Mouse (Mus musculus): Measurements from ENCODE around the gene Sart3.

- TF ChIP-seq CTCF (IDR thresholded peaks at IDR 0.05; ENCODE audit: borderline replicate concordance, control insufficient read depth, extremely low read depth, insufficient read depth, low read length, poor library complexity) (no peak), POLR2A (IDR thresholded peaks at IDR 0.05; ENCODE audit: control insufficient read depth, extremely low read depth, insufficient read depth, low read length, poor library complexity) (no peak)
Measured at GRCm38 (mm10) chr5:113783581-113784001, 11.3 kb upstream of the Sart3 start.
